Mouse (Mus musculus) limb, embryonic 13.5 days (tissue): Measurements from ENCODE around the gene Trp53bp1. TPM values are rescaled to one million over a fixed set of nuclear protein-coding genes. Genes with fewer than 3 reads are reported as not detected.

Experiments used
- ATAC-seq: fragments of 200-750 bp; cut with Nextera tagmentation; 2 replicates; pipeline ENCODE4 v1.8.0; 2017; ENCODE audit warnings: low read depth, moderate number of reproducible peaks, moderate TSS enrichment; ENCODE audit not compliant: low FRiP score
- H3K27ac ChIP-seq: fragments of 300-500 bp; sonication (generic); 2 replicates; pipeline ENCODE4 v1.5.1; 2015; ENCODE audit warnings: inconsistent platforms, mild to moderate bottlenecking, moderate library complexity
- H3K27me3 ChIP-seq: fragments of 300-500 bp; sonication (generic); 2 replicates; pipeline ENCODE4 v1.6.1; 2015; ENCODE audit warnings: mild to moderate bottlenecking, inconsistent platforms
- H3K36me3 ChIP-seq: fragments of 300-500 bp; sonication (generic); 2 replicates; pipeline ENCODE4 v1.6.1; 2015; ENCODE audit warnings: inconsistent platforms, mild to moderate bottlenecking, moderate library complexity
- H3K4me1 ChIP-seq: fragments of 300-500 bp; sonication (generic); 2 replicates; pipeline ENCODE4 v1.6.1; 2015; ENCODE audit warnings: inconsistent platforms
- H3K4me2 ChIP-seq: fragments of 300-500 bp; sonication (generic); replicated peaks from 2 replicates; pipeline ENCODE4 v1.6.1; 2015; ENCODE audit warnings: inconsistent platforms, mild to moderate bottlenecking, moderate library complexity
- H3K4me3 ChIP-seq: fragments of 300-500 bp; sonication (generic); 2 replicates; pipeline ENCODE4 v1.5.1; 2015; ENCODE audit warnings: moderate library complexity, mild to moderate bottlenecking, inconsistent platforms
- H3K9ac ChIP-seq: fragments of 300-500 bp; sonication (generic); 2 replicates; pipeline ENCODE4 v1.6.1; 2015; ENCODE audit warnings: mild to moderate bottlenecking, inconsistent platforms
- H3K9me3 ChIP-seq: fragments of 300-500 bp; sonication (generic); 2 replicates; pipeline ENCODE4 v1.6.1; 2016; ENCODE audit warnings: inconsistent platforms
- WGBS: fragments of 180-500 bp; shearing (Covaris S2); methylation state at CpG from one replicate; pipeline ENCODE4 v1.1.7; 2015; 5-methylcytosine and 5-hydroxymethylcytosine counted together
- polyA plus RNA-seq: library from polyadenylated mRNA; unstranded; fragments of >200 nt; fragmentation: Nextera tagmentation; extraction: Ambion mirVana; gene quantifications from 2 replicates; pipeline ENCODE4 v1.2.1, GENCODE M21; 2015

The Trp53bp1 gene
- polyA plus RNA-seq, 1 experiment from 2014 or later = 99.6 TPM

DNA sequence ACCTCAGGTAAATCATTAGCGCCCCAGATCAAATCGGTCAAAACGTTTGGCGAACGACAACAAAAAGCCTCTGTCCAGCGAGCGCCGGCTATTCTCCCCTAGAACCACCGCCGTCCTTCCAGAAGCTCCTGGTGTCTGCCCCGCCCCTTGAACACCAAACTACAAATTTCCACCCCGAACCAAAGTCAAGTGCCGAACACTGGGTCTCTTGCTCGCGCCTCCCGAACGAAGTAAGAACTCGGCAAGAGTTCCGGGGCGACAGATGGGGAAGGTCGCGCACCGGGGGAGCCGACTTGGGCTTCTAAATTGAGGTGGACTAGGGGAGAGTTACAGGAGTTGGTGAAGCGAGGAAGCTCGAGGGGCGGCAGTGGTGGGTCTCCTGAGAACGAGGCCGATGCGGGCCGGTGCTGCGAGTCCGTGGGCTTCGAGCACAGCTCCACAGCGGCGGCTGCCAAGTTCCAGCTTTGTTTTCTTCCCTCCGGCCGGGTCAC lies 100.7 kb downstream of the Trp53bp1 start, which contains the start of gene Tubgcp4:
Gene Tubgcp4, plus strand, starts transcription at position 174 of the 491 bp plus-strand sequence.
- Histone ChIP-seq H3K9ac (peak within 1 kb of the TSS; percentile 88), H3K36me3 (peaks cover 40% of the 10 kb centered on the region), H3K27ac (peak within 1 kb of the TSS; percentile 90), H3K4me3 (peak within 1 kb of the TSS; percentile 87), H3K4me1 (peaks cover 34% of the 10 kb centered on the region), H3K27me3 (no peaks in the 10 kb centered on the region), H3K9me3 (no peaks in the 10 kb centered on the region), H3K4me2 (peak within 1 kb of the TSS; percentile 92)
- ATAC-seq = peak; percentile 74
- WGBS = 0% methylated on average over 29 of the region's 38 CpGs

DNA sequence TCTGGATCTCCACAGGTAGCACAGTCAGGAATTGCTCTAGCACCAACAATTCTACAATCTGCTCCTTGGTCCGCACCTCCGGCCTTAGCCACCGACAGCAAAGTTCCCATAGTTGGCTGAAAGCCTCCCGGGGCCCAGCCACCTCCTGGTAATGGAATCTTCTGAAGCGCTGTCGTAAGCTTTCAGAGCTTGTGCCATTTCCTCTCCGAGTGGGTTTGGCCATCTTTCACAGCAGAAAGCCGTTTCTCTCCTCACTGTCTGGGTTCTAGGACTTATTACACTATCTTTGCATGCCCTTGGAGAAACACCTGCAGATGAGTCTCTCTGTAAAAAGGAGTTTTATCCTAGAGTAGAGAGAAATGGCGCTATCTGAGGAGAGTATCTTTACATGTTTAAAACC lies 101.3 kb downstream of the Trp53bp1 start:
- H3K36me3 ChIP-seq = peaks cover 38% of the 10 kb centered on the region
- 5% methylated on average over 9 of the region's 9 CpGs for WGBS
- peak overlapping the region; percentile 92 for H3K4me2 ChIP-seq
- no peak for ATAC-seq
- no peaks in the 10 kb centered on the region for H3K27me3 ChIP-seq
- H3K4me3 ChIP-seq = peak overlapping the region; percentile 87
- no peak overlapping the region; the same call in 1 of the 2 replicates for H3K27ac ChIP-seq
- peaks cover 34% of the 10 kb centered on the region for H3K4me1 ChIP-seq
- peak overlapping the region; percentile 88 for H3K9ac ChIP-seq
- H3K9me3 ChIP-seq = no peaks in the 10 kb centered on the region

DNA sequence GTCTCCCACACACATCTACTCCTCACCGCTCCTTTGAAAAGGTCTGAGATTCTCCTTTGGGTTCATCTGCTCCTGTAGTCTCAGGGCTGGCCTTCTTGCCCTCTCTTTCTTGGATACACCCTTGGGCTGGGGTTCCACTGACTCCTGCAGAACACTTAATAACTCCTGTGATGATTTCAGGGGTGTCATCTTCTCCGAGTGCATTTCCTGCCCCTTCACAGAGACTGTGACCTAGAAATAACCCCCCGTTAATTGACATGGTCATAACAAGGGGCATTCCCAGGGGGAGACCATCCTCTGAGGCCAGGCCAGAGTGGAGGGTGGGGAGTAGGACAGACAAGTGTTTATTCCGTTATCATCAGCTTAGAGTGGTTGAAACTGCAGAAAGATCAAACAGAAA lies 102.0 kb downstream of the Trp53bp1 start:
- 49% methylated on average over 4 of the region's 4 CpGs for WGBS
- H3K9ac ChIP-seq = peak overlapping the region; percentile 88
- H3K4me2 ChIP-seq = peak overlapping the region; percentile 92
- ATAC-seq = no peak
- H3K27ac ChIP-seq = no peak overlapping the region
- H3K9me3 ChIP-seq = no peaks in the 10 kb centered on the region
- H3K4me1 ChIP-seq = peaks cover 34% of the 10 kb centered on the region
- H3K4me3 ChIP-seq = peak overlapping the region; percentile 87
- no peaks in the 10 kb centered on the region for H3K27me3 ChIP-seq
- peaks cover 37% of the 10 kb centered on the region for H3K36me3 ChIP-seq

DNA sequence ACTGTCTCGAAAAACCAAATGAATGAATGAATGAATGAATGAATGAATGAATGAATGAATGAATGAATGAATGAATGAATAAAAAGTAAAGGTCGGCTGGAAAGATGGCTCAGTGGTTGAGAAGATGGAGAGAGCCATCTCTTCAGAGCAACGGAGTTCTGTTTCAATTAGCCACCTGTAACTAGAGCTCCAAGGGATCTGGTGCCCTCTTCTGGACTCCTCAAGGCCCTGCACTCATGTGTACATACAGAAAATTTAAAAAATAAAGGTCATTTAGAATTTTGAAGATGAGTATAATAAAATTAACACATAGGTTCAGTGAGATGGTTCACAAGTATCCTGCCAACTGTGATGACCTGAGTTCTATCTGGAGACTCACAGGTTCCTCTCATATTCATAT lies 118.1 kb downstream of the Trp53bp1 start:
- H3K4me3 ChIP-seq = no peak overlapping the region
- H3K27ac ChIP-seq = no peak overlapping the region
- H3K9ac ChIP-seq = no peak overlapping the region
- WGBS = 87% methylated on average over 3 of the region's 3 CpGs
- no peak for ATAC-seq
- H3K27me3 ChIP-seq = no peaks in the 10 kb centered on the region
- no peak overlapping the region for H3K4me2 ChIP-seq
- peaks cover 53% of the 10 kb centered on the region for H3K36me3 ChIP-seq
- H3K9me3 ChIP-seq = 0 out of 2 replicates have a peak, but pooled peaks cover 2% of the 10 kb centered on the region
- no peaks in the 10 kb centered on the region for H3K4me1 ChIP-seq

DNA sequence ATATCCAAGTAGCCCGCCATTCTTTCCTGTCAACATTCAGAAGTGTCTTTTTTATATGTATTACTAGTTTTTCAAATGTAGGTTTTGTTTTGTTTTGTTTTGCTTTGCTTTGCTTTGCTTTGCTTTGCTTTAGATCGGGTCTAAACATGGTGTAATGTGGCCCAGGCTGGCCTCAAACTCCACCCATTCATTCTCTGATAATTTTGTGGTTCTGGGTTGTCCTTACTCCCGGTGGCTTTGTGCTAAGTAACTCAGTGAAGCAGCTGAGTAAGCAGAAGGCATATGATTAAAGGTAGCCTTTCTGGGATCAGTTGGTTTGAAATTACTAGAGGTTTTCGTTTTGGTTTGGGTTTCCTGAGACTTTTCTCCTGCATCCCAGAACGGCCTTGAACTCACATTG lies 121.5 kb downstream of the Trp53bp1 start:
- H3K9me3 ChIP-seq = 0 out of 2 replicates have a peak, but pooled peaks cover 2% of the 10 kb centered on the region
- peaks cover 45% of the 10 kb centered on the region for H3K36me3 ChIP-seq
- no peaks in the 10 kb centered on the region for H3K27me3 ChIP-seq
- no peaks in the 10 kb centered on the region for H3K4me1 ChIP-seq
- no peak overlapping the region for H3K4me2 ChIP-seq
- 87% methylated on average over 5 of the region's 5 CpGs for WGBS
- H3K27ac ChIP-seq = no peak overlapping the region
- no peak overlapping the region for H3K9ac ChIP-seq
- H3K4me3 ChIP-seq = no peak overlapping the region
- ATAC-seq = no peak

Other genes with a start within 250 kb of the Trp53bp1 start
- gene Epb42, start 234.3 kb downstream of the Trp53bp1 start, polyA plus RNA-seq = 1.1 and 1.2 TPM in 2 replicates
- gene Tgm5, start 185.6 kb downstream of the Trp53bp1 start, polyA plus RNA-seq = not detected in 2 replicates
- gene Tgm7, start 161.6 kb downstream of the Trp53bp1 start, polyA plus RNA-seq = not detected in 2 replicates
- 20.7 and 22.1 TPM in 2 replicates for gene Adal, start 131.0 kb downstream of the Trp53bp1 start, polyA plus RNA-seq
- 23.3 and 24.2 TPM in 2 replicates for gene Lcmt2, start 130.8 kb downstream of the Trp53bp1 start, polyA plus RNA-seq
- 68.0 and 70.0 TPM in 2 replicates for gene Tubgcp4, start 100.8 kb downstream of the Trp53bp1 start, polyA plus RNA-seq
- gene Zscan29, start 100.3 kb downstream of the Trp53bp1 start, polyA plus RNA-seq = 10.1 and 10.5 TPM in 2 replicates
- gene Map1a, start 18.2 kb upstream of the Trp53bp1 start, polyA plus RNA-seq = 3.1 and 4.5 TPM in 2 replicates
- gene Ppip5k1, start 84.0 kb upstream of the Trp53bp1 start, polyA plus RNA-seq = 8.1 and 8.8 TPM in 2 replicates
- gene Ckmt1, start 86.3 kb upstream of the Trp53bp1 start, polyA plus RNA-seq = 2.6 and 3.4 TPM in 2 replicates
- not detected in 2 replicates for gene Strc, start 115.8 kb upstream of the Trp53bp1 start, polyA plus RNA-seq
- gene Pdia3, start 142.4 kb upstream of the Trp53bp1 start, polyA plus RNA-seq = 760 and 810 TPM in 2 replicates
- 3.0 TPM in 2 replicates for gene Catsper2, start 142.4 kb upstream of the Trp53bp1 start, polyA plus RNA-seq
- 9.8 TPM in 2 replicates for gene Ell3, start 172.9 kb upstream of the Trp53bp1 start, polyA plus RNA-seq
- gene Serf2, start 177.8 kb upstream of the Trp53bp1 start, polyA plus RNA-seq = 513 and 546 TPM in 2 replicates
- gene Hypk, start 181.9 kb upstream of the Trp53bp1 start, polyA plus RNA-seq = 132 and 133 TPM in 2 replicates
- 0.23 and 0.28 TPM in 2 replicates for gene Serinc4, start 185.4 kb upstream of the Trp53bp1 start, polyA plus RNA-seq
- 63.9 and 67.0 TPM in 2 replicates for gene Mfap1b, start 202.7 kb upstream of the Trp53bp1 start, polyA plus RNA-seq
- 31.4 and 36.1 TPM in 2 replicates for gene Mfap1a, start 235.3 kb upstream of the Trp53bp1 start, polyA plus RNA-seq
- gene Wdr76, start 235.3 kb upstream of the Trp53bp1 start, polyA plus RNA-seq = 7.3 and 8.2 TPM in 2 replicates